Mouse (Mus musculus) cerebellum, adult 2 months (tissue): ENCODE measurements around the gene Ptk6.

Source experiments
- CTCF ChIP-seq: fragments of 200-500 bp; IDR thresholded peaks from 2 replicates; pipeline ENCODE4 v1.5.1; 2011; ENCODE audit warnings: low read depth, mild to moderate bottlenecking, control low read depth, low read length, moderate library complexity, borderline replicate concordance; ENCODE audit not compliant: insufficient read depth
- POLR2A ChIP-seq: fragments of 200-500 bp; IDR thresholded peaks from 2 replicates; pipeline ENCODE4 v1.6.1; 2011; ENCODE audit warnings: low read length, control low read depth, borderline replicate concordance; ENCODE audit not compliant: insufficient read depth

- no peak for TF ChIP-seq POLR2A
- TF ChIP-seq CTCF, result no peak
Observed at GRCm38 (mm10) chr2:181157716-181158302, 44.8 kb downstream of the Ptk6 start.
